Mouse (Mus musculus): ENCODE results near the gene Gm10563.

- TF ChIP-seq CTCF (IDR thresholded peaks at IDR 0.05; ENCODE audit: low read depth, low read length), result no peak
- TF ChIP-seq POLR2A (IDR thresholded peaks at IDR 0.05; ENCODE audit: borderline replicate concordance, low read depth, low read length), result no peak
These were observed 43.2 kb downstream of the Gm10563 start for GRCm38 (mm10) chr4:155601997-155602456.
